Mouse (Mus musculus): ENCODE data around the gene Psip1.
A peak's percentile ranks its signal among the peaks of the same experiment; 100 is the strongest.
"Not testable (repeated sequence)": the region's sequence is repeated elsewhere in the genome, so short reads cannot be mapped to it uniquely, and the experiment has no call there.

The Psip1 gene

GRCm38 (mm10) chr4:83486117-83486901 is at the start of gene Psip1:
Gene Psip1 (minus strand): TSS chr4:83486459.
- DNase-seq (ENCODE audit: low read depth, low spot score), result peak; percentile 81

GRCm38 (mm10) chr4:83534024-83534423 is 47.8 kb upstream of the Psip1 start:
- no peak for DNase-seq (ENCODE audit: low read depth, low spot score)

DNA sequence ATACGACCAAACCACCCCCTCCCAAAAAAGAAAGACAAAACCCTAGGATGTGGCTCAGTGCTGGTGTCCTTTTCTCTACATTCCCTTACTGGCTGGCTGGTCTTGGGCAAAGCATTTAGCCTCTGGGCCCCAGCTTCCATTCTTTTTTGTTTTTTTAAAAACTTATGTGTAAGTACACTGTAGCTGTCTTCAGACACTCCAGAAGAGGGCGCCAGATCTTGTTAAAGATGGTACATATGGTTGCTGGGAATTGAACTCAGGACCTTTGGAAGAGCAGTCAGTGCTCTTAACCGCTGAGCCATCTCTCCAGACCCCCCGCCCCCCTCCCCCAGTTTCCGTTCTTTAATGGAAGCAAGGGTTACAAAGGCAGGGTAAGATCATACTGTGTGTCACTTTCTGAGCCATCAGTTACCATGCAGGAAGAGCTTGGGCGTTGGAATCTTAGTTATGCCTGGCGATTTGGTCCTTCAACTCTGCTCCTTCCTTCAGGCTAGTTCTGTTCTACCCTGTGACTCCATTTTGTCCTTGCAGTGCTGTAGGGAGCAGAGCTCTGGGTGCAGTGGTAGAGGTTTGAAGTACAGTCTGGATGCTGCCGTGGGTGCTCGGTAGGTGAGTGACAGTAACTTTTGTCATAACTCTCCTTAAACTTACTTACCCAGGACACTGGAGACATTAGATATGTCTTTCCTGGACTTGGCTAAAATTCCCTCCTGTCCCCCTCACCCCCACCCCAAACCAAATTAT is 47.1 kb upstream of the Psip1 start:
- DNase-seq (ENCODE audit: low read depth, low spot score), result no peak

GRCm38 (mm10) chr4:83530060-83530459 is 43.8 kb upstream of the Psip1 start:
- not testable (repeated sequence) for DNase-seq (ENCODE audit: low read depth, low spot score)

GRCm38 (mm10) chr4:83527921-83528320 is 41.7 kb upstream of the Psip1 start:
- no peak for DNase-seq (ENCODE audit: low read depth, low spot score)

GRCm38 (mm10) chr4:83526988-83527334 is 40.7 kb upstream of the Psip1 start:
- no peak for DNase-seq (ENCODE audit: low read depth, low spot score)

GRCm38 (mm10) chr4:83526270-83526987 is 40.2 kb upstream of the Psip1 start:
- DNase-seq (ENCODE audit: low read depth, low spot score), result no peak

DNA sequence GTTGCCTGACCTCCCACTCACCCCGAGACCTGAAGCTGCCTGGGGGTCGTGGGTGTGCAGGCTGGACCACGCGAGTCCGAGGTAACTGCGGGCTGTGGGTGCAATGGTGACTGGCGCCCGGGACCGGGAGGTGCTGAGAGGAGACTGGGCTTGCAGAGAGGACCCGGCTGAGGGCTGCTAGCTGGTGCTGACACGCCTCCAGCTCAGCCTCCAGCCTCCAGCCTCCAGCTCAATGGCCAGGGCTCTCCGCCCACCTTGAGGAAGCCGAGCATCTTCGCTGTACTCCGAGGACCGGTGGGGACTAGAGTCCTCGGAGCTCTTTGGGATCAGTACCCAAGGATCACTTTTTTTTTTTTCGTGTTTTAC is 39.4 kb upstream of the Psip1 start:
- no peak for DNase-seq (ENCODE audit: low read depth, low spot score)

DNA sequence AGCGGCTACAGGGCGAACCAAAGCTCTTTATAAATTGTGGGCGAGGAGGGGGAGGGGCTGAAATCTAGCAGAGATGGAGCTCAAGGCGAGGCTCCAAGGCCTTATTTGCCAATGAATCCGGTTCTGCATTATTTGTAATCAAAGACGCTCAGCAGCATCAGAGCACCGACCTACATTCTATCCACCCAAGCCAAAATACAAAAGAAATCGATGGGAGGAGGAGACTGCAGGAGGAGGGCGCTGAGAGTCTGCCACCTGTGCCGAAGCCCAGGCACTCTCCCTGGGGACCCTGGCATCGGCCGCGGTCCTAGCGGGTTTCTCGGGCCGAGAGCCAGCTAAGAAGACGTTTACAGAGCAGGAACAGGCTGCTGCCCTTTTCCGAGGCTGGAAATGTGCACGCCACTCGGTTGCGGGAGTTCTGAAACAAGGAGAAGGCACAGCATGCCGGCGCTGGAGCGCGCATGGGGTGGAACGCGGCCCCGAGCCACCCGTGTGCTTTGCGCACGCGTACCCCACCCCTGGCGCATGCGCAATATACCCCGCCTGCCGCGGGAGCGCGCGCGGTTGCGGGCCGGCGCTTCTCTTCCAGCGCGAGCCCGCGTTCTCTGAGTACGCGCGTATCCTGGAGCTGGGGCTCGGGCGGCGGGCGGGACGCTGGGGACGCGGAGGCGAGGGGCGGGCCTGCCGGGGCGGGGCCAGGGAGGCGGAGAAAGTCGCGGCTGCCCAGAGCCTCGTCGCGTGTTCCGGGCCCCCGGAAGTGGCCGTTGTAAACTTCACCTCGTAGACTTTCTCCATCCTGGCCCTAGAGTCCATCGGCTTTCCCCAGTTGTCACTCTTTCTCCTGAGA is 38.8 kb upstream of the Psip1 start, which contains the start of gene Ccdc171:
Ccdc171 (plus strand) TSS at position 703 of the 847 bp plus-strand sequence.
- DNase-seq (ENCODE audit: low read depth, low spot score), result peak; percentile 96

- no peak for DNase-seq (ENCODE audit: low read depth, low spot score)
These were observed 38.2 kb upstream of the Psip1 start for GRCm38 (mm10) chr4:83524456-83524842.

- no peak for DNase-seq (ENCODE audit: low read depth, low spot score)
These were observed 35.8 kb upstream of the Psip1 start for GRCm38 (mm10) chr4:83522066-83522465.

DNA sequence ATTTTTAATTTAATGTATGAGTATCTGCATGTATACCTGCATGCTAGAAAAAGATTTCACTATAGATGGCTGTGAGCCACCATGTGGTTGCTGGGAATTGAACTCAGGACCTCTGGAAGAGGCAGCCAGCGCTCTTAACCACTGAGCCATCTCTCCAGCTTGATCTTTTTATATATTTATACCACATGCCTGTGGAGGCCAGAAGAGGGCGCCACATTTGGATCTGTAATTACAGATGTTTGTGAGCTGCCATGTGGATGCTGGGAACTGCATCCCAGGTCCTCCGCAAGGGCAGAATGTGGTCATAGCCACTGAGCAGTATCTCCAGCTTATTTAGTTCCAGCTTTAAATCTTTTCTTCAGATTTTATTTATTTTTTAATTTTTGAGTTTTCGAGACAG is 34.0 kb upstream of the Psip1 start:
- no peak for DNase-seq (ENCODE audit: low read depth, low spot score)

GRCm38 (mm10) chr4:83519807-83520206 is 33.5 kb upstream of the Psip1 start:
- no peak for DNase-seq (ENCODE audit: low read depth, low spot score)

GRCm38 (mm10) chr4:83519148-83519547 is 32.9 kb upstream of the Psip1 start:
- no peak for DNase-seq (ENCODE audit: low read depth, low spot score)

GRCm38 (mm10) chr4:83516144-83516543 is 29.9 kb upstream of the Psip1 start:
- DNase-seq (ENCODE audit: low read depth, low spot score), result not testable (repeated sequence)

GRCm38 (mm10) chr4:83514976-83515669 is 28.9 kb upstream of the Psip1 start:
- no peak for DNase-seq (ENCODE audit: low read depth, low spot score)

DNA sequence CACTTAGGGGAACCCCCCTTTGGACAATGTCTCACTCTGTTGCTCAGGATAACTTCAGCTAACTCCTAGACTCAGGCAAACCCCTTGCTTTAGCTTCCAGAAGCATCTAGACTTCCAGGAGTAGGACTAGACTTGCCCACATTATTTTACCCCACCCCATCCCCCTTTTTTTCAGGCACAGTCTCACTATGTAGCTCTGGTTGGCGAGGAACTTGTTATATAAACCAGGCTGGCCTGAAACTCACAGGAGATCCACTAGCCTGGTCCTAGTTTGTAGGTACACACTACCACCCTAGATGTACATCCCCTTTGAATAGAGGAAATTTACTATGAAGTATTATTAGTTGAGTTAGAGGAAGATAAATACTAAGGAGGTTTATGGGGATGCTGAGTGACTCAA is 27.9 kb upstream of the Psip1 start:
- DNase-seq (ENCODE audit: low read depth, low spot score), result no peak

DNA sequence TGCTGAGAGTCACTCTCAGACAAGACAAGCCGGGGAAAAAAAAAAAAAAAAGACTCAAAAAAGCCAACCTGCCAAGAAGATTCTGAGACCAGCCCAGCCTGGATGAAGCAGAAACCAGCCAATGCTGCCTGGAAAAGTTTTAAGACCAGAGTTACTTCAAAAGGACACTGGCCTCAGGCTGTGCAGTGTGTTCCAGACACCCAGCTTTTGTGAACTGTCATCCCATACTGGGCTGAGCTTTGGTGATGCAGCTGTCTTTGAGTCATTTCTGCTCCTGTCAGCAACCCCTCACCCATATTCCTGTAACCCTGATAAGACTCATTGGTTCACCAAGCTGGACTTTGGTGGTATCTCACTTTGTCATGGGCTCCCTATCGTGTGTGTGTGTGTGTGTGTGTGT is 26.4 kb upstream of the Psip1 start:
- DNase-seq (ENCODE audit: low read depth, low spot score), result no peak

GRCm38 (mm10) chr4:83512217-83512616 is 26.0 kb upstream of the Psip1 start:
- no peak for DNase-seq (ENCODE audit: low read depth, low spot score)

DNA sequence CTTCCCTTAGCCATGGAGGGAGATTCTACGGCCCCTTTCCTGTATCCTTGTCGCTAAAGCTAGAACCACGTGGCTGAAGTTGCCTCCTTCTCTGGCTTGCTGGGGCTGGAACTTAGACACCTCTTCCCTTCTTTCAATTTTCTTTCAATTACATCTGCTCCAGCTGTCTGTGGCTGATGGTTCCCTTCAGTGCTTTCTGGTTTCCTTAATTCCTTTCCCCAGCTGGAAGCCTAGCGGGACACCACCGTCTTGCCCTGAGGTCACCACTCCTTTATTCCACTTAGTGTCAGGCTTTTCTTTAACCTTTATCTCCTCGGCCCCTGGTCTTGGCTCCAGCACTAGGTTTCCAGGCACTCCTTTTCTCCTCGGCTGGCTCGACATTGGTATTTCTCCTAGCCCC is 24.8 kb upstream of the Psip1 start:
- DNase-seq (ENCODE audit: low read depth, low spot score), result no peak

- no peak for DNase-seq (ENCODE audit: low read depth, low spot score)
These were observed 23.3 kb upstream of the Psip1 start for GRCm38 (mm10) chr4:83509600-83509999.
